Mouse (Mus musculus) cortical plate, adult 2 months (tissue): ENCODE data around the gene Cngb1.

ENCODE experiments used
- CTCF ChIP-seq: fragments of 200-500 bp; IDR thresholded peaks from 2 replicates; pipeline ENCODE4 v1.5.1; 2011; ENCODE audit warnings: mild to moderate bottlenecking, control low read depth, low read length; ENCODE audit not compliant: insufficient read depth; ENCODE audit errors: extremely low read depth
- POLR2A ChIP-seq: fragments of 200-500 bp; IDR thresholded peaks from 2 replicates; pipeline ENCODE4 v1.6.1; 2011; ENCODE audit warnings: mild to moderate bottlenecking, low read length, control low read depth; ENCODE audit not compliant: insufficient read depth; ENCODE audit errors: extremely low read depth

DNA sequence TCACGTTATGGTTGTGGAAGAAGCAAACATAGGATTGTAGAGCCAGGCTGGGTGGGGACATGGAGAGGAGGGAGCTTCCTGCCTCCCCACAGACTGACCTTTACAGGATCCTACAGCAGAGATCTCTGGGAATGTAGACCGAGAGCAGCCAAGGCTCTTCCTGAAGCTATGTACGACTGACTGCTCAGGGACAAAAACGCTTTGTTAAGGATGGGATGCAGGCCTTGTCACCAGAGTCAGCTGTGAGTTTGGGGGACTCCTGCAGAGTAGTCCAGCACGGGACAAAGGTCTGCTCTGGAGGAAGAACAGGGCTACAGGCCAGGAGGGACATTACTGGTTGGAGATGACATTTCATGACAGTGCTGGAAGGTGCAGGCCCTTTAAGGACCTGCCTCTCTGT, 18.3 kb upstream of the Cngb1 start:
- TF ChIP-seq CTCF (no peak), POLR2A (no peak)
